Mouse (Mus musculus): ENCODE measurements around the gene Psmd12.
"Not testable (repeated sequence)": the region's sequence is repeated elsewhere in the genome, so short reads cannot be mapped to it uniquely, and the experiment has no call there.

Psmd12 gene

GRCm38 (mm10) chr11:107463251-107463681, 16.0 kb upstream of the Psmd12 start:
- DNase-seq, result no peak

GRCm38 (mm10) chr11:107464141-107464540, 15.1 kb upstream of the Psmd12 start:
- DNase-seq, result no peak

- DNase-seq, result no peak
Observed at GRCm38 (mm10) chr11:107465041-107465440, 14.2 kb upstream of the Psmd12 start.

DNA sequence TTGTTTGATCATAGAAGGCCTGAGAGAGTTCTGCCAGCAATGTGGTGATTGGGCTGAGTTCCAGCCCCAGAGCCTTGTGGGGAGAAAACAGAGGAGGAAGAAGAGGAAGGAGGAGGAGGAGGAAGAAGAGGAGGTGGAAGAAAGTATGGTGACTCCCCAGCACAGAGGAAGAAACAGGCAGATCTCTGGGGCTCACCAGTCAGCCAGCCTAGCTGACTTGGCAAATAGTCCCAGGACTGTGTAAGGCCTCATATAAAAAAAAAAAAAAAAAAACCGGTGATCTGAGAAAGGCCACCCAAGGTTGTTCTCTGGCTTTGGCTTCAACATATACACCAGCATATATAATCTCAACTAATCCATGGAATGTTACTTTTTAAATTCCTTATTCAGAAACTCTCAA, 13.3 kb upstream of the Psmd12 start:
- no peak for DNase-seq

DNA sequence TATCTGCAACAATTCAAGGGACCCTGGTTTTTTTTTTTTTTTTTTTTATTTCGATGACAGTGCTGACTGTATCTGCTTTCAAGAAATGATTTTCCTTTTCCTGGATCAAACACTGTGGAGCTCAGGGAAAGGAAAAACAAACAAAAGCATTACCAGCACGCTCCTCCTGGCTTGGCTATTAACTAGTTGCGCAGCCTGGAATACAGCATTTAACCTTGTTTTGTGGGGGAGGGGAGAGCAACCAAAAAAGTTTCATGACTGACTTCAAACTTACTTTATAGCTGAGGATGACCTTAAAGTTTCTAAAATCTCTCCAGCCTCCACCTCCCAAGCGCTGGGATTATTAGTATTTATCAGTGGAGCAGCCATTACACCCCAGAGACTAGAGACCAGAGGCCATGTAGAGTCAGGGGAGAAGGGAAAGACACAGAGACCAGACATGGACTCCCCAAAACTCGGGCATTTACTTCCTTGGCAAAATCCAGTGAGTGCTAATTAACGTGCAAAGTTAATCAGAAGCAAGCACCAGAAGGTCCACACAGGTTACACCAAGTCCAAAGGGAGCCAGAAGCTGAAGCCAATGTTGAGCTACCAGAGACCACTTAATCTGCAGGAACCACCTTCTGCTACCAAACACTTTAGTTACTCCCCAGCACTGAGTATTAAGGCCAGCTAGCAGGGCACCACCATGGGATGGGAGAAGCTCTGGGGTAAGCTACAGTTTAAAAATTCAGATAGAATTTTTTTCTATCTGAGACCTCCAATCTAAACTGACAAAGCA, 12.5 kb upstream of the Psmd12 start:
- no peak for DNase-seq

DNA sequence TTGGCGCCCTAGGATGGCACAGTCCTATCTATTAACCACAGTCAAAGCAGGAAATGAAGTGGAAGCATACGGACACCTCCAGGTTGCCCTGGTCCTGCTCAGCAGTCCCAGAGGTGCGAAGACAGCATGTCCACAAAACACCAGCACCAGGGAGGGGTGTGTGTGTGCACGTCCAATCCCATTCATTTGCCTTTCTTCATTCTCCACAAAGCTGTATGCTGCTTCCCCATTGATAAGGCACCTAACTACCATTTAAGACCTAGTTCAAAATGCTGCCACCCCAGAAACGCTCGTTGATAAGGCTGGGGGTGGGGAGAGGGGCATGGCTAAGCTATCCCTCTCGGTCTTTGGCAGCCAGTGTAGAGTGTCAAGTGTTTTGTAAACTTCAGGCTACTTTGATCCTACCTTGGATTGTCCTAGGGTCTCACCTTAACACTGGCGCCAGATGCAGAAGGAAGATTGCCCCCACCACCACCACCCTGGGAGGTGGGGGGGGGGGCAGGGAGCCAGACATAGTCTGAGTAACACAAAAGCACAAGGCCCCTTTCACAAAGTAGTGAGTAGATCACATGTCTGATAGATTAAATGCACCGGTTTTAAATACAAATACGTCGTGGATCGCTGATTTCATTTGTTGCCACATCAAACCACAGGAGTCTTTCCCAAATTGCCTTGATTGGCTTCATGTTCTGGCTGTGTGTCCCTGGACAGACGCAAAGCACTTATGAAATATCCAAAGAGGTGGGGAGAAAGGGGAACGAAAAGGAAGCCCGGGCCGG, 10.8 kb upstream of the Psmd12 start:
- no peak for DNase-seq

DNA sequence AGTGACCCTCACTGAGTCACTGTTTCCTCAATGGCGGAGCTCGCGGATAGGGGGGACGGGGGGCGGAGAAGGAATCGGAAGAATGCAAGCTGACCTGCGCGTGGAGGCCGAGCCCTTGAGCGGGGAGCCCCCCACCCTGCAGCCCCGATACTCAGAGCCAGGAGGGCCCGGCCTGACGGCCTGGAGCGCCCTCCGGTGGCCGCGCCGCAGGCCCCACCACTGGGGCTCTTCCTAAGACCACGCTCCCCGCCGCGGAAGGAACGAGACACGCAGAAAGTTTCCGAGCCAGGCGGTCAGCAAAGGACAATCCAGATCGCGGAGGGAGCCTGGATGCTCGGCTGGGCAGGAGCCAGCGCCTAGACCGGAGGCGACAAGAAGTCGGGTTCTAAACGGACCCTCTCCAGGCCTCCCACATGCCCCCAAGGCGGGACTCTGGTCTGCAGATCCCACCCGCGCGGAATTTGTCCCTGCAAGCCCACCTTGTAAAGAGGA, 10.2 kb upstream of the Psmd12 start:
- DNase-seq, result peak; percentile 73 to 76

DNA sequence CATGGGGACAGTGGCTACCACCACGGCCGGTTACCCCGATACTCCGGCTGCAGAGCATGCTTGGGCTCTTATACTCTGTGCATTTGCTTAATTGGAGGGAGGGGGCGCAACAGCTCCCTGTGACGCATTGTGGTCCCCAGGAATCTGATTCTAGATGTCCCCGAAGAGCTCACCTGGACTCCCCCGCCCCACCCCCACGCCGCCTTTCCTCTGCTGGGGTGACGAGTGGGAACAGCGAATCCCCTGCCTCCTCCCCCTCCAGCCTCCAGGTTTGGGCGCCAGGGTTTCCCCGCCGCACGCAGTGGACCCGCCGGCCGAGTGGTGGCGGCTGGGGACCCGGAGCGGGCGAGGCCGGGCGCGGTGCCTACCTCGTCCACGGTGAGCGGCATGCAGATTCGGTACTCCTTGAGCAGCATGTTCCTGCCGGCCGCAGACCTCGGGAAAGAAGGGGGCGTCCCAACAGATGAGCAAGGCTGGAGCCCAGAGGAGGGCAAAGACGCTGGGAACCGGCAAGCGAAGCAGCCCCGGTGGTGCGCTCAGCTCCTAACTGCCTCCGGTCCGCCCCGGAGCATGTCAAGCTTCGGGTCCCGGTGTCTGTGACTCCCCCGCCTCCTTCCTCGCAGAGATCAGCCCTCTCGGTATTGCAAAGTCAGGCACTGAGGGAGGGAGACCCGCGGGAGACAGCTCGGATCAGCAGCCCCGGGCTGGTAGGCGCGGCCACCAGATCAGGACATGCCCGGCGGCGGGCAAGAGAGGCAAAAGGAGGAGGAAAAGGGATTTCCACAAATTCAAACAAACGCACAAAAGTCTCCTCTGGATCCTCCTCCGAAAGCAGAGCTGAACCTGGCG, 9.5 kb upstream of the Psmd12 start:
- peak; percentile 69 to 71 for DNase-seq

GRCm38 (mm10) chr11:107470521-107471041, 8.7 kb upstream of the Psmd12 start, which contains the start of gene Pitpnc1:
Pitpnc1 (minus strand) TSS chr11:107470699.
- DNase-seq, result peak; percentile 85 to 91

DNA sequence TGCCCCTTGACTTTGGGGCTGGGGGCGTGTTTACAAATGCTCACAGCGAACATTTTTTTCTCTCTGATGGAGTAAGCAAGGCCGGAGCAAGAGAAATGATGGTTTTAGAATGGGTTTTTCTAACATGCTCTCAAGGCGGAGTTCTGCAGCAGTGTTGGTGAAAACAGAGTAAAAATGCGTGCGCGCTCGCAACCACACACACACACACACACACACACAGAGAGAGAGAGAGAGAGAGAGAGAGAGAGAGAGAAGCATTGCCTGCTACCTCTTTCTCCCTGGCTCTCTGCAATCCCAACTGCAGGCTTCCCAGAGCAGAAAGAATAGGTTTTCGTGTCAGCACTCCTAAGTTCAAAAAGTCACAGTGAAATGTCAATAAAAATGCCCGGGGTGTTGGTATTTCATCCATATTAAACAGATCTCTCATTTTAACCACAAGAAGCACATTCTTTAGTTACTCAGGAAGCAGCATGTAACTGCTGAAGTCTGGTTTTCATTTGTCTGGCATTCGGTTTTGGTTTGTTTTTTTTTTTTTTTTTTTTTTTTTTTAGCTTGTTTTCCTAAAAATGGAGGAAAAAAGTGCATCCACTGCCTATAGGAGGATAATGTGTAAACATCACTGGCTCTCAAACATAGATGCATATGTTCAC, 8.1 kb upstream of the Psmd12 start:
- no peak for DNase-seq

- DNase-seq, result no peak
Observed at GRCm38 (mm10) chr11:107472304-107472703, 7.0 kb upstream of the Psmd12 start.

DNA sequence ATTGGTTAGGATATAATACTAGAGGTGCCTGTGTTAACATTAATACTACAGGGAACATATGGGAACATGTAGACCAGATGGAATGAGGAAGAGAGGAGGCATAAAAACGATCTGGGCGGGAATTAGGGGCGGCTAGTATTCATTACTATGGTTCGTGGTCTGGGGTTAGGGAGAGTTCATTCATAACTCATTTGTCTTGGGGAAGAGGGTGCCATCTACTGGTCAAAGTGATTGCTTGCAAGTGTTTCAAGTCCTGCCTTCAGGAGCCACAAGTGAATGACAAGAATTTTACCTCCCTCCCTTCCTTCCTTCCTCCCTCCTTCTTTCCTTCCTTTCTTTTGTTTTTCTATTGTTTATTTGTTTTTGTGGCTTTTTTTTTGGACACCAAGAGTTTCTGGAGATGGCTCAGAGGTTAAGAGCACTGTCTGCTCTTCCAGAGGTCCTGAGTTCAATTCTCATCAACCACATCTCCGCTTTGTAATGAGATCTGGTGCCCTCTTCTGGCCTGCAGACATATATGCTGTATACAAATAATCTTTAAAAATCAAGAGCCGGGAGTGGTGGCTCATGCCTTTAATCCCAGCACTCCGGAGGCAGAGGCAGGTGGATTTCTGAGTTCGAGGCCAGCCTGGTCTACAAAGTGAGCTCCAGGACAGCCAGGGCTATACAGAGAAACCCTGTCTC, 6.0 kb upstream of the Psmd12 start:
- peak; percentile 30 to 59 for DNase-seq

DNA sequence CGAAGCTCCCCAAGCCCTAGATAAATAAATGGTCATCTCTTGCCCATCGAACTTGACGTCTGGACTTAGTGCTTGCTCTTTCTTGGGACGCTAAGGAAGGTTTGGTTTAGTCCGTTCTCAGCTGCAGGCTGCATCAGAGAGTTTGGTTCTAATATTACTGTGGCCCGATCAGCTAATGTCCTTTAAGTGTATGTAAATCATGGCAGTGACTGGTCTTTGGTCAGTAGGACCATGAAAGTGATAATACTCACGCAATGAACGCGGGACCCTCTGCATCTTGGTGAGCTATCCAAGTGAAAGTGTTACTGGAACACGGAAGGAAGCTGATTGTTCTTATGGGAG, 549 bp downstream of the Psmd12 start:
- DNase-seq, result no peak

DNA sequence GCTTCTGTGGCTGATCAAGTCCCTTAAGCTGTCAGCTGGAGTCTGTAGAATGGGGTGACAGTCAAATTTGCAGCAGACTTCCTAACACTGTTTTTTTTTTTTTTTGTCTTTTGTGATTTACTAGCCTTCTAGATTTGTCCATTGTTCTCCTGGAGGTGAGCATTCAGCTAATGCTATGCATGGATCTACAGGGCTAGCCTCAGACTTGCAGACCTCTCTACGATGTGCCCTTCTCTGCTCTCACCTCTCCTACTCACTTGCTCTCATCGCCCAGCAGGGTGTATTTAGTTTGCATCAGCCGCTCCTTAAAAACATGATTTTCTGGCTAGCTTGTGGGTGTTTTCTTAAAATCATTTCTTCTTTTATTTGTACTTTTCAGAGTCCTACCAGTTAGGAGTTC, 5.1 kb downstream of the Psmd12 start:
- no peak for DNase-seq

DNA sequence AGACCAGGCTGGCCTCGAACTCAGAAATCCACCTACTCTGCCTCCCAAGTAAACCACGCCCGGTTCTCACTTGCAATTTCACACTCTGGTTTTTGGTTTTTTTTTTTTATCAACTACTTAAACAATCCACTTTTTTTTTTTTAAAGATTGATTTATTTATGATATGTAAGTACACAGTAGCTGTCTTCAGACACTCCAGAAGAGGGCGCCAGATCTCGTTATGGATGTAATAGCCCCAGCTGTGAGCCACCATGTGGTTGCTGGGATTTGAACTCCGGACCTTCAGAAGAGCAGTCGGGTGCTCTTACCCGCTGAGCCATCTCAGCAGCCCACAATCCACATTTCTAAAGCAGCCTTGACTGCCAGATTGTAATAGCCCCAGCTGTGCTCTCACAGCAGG, 23.5 kb downstream of the Psmd12 start:
- no peak for DNase-seq

GRCm38 (mm10) chr11:107504364-107504763, 25.1 kb downstream of the Psmd12 start:
- DNase-seq, result not testable (repeated sequence)

DNA sequence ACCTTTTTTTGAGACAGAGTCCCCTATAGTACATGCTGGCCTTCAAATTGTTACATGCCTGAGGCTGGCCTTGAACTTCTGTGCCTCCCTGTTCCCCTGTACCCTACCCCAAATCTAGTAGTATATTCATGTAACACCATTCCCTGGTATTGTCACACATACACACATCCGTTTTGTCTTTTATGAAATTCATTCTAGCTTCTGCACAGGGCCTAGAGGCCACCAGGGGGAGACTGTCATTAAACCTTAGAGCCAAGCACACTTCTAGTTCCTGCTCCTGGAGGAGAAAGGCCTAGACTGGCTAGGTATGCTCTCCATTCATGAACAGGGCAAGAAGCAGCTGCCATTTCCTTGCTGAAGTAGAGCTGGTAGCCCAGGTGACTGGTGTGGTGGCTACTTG, 27.0 kb downstream of the Psmd12 start:
- DNase-seq, result no peak

- no peak for DNase-seq
Observed at GRCm38 (mm10) chr11:107509631-107510338, 30.5 kb downstream of the Psmd12 start.

DNA sequence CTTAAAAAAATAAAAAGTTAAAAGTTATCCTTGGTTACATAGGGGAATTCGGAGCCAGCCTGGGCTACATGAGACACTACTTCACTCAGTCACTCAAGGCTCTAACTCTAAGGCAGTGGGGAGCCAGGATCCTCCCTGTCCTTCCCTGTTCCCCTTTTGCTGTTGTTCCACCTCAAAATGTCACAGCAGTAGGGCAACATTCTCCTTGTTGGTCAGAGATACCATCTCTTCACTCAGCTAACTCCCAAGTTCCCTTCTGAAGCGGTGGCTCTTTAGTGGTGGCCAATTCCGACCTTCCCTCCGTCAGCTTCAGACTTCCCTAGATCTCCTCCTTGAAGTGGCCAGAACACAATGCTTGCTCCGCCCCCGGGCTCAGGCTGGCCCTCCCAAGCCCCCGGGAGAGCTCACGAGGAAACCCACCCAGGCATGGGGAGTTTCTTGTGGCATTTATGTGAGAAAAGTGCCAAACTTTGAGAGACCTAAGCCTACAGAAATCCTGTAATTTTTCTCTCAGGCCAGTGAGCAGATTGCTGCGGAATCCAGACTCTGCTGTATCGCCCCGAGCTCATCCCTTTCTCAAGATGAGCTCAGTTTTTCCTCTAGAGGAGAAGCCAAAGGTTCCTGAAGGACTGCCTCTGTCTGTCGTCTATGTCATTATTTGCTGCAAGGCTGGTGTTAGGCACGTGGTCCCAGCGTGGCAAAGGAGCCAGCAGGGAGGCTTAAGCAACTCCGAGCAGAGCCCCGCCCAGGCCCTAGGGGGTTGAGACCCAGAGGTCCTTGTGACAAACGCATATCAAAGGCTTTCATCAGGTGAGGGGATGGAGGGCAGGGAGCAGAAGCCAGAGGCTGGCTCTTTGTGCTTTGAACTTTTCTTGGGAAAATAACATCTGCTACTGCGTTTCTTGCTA, 31.3 kb downstream of the Psmd12 start:
- no peak for DNase-seq

GRCm38 (mm10) chr11:107511954-107512353, 32.7 kb downstream of the Psmd12 start:
- peak; percentile 61 to 67 for DNase-seq

Measured in cerebellum, postnatal 36 days (tissue).